Mouse (Mus musculus) forebrain, postnatal 0 days (tissue): Measurements from ENCODE around the gene Prss32. TPM values are rescaled to one million over a fixed set of nuclear protein-coding genes. Genes with fewer than 3 reads are reported as not detected.

Source experiments
- ATAC-seq: fragments of 200-750 bp; cut with Nextera tagmentation; 2 replicates; pipeline ENCODE4 v1.8.0; 2017; ENCODE audit warnings: mild to moderate bottlenecking, moderate library complexity
- DNase-seq: peaks from one replicate; pipeline ENCODE4 v3.0.0-alpha.2; 2015
- H3K27ac ChIP-seq: fragments of 300-500 bp; sonication (generic); 2 replicates; pipeline ENCODE4 v1.5.1; 2014; ENCODE audit warnings: low read depth, mild to moderate bottlenecking, antibody characterized with exemption, low read length, moderate library complexity, mixed read lengths
- H3K27me3 ChIP-seq: fragments of 300-500 bp; sonication (generic); 2 replicates; pipeline ENCODE4 v1.6.1; 2014; ENCODE audit warnings: mild to moderate bottlenecking, low read length, mixed read lengths; ENCODE audit not compliant: insufficient read depth
- H3K36me3 ChIP-seq: fragments of 300-500 bp; sonication (generic); 2 replicates; pipeline ENCODE4 v1.6.1; 2014; ENCODE audit warnings: mild to moderate bottlenecking, moderate library complexity; ENCODE audit not compliant: insufficient read depth
- H3K4me1 ChIP-seq: fragments of 300-500 bp; sonication (generic); 2 replicates; pipeline ENCODE4 v1.6.1; 2014; ENCODE audit warnings: antibody characterized with exemption; ENCODE audit not compliant: insufficient read depth
- H3K4me2 ChIP-seq: fragments of 300-500 bp; sonication (generic); 2 replicates; pipeline ENCODE4 v1.6.1; 2014; ENCODE audit warnings: low read depth, mild to moderate bottlenecking, moderate library complexity
- H3K4me3 ChIP-seq: fragments of 300-500 bp; sonication (generic); 2 replicates; pipeline ENCODE4 v1.5.1; 2014; ENCODE audit warnings: low read depth, low read length, mixed read lengths
- H3K9ac ChIP-seq: fragments of 300-500 bp; sonication (generic); 2 replicates; pipeline ENCODE4 v1.6.1; 2014; ENCODE audit warnings: mild to moderate bottlenecking
- H3K9me3 ChIP-seq: fragments of 300-500 bp; sonication (generic); 2 replicates; pipeline ENCODE4 v1.6.1; 2016; ENCODE audit warnings: low read length
- CTCF ChIP-seq: sonication (generic); IDR thresholded peaks from 2 replicates; pipeline ENCODE4 v1.5.1; 2016; ENCODE audit warnings: antibody characterized with exemption, control low read depth, low read depth
- WGBS: fragments of 180-500 bp; shearing (Covaris S2); extraction: QIAGEN DNeasy Blood & Tissue Kit; methylation state at CpG from one replicate; pipeline ENCODE4 v1.1.7; 2014; 5-methylcytosine and 5-hydroxymethylcytosine counted together
- polyA plus RNA-seq: library from polyadenylated mRNA; unstranded; fragments of >200 nt; fragmentation: Nextera tagmentation; extraction: Ambion mirVana; gene quantifications from 2 replicates; pipeline ENCODE4 v1.2.1, GENCODE M21; 2015
- total RNA-seq: library from RNA; depleted of rRNA; stranded (reverse); fragments of >200 nt; gene quantifications from 2 replicates; pipeline ENCODE4 v1.2.3, GENCODE M21; 2014

The Prss32 gene
- total and polyA plus RNA-seq, 2 experiments from 2014 or later = 0.30 to 0.57 TPM

DNA sequence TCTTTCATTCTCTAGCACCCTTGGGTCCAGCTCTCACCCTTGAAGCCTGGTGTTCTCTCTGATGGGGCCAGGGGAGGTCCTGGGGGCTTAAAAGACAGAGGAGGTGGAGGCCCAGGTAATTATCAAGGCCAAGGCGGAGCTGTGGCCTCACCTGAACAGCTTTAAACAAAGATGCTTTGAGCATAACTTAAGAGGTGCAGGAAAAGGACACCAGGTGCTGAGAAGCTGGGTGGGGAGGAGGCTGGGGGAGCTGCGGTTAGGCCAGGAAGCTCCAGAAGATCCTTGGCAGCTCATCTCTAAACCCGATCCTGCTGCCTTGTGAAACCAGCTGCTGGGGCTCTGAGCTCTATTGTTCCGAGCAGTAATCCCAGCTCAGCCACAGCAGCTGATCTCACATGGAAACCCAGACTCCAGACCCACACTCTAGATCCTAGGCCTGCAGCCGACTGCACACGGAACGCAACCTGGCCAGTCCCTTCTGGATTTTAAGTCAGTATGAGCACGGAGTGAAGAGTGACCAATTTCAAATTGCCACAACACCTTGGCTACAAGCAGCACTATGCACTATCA, 7.6 kb upstream of the Prss32 start, which contains the start of gene Prss33:
Gene Prss33, minus strand, starts transcription at position 51 of the 570 bp plus-strand sequence.
- DNase-seq (no peak), ATAC-seq (no peak)
- no peak within 1 kb of the TSS for H3K4me2 ChIP-seq
- H3K36me3 ChIP-seq = no peaks in the 10 kb centered on the region
- H3K4me1 ChIP-seq = no peaks in the 10 kb centered on the region
- WGBS = 50% methylated on average over 8 of the region's 8 CpGs
- no peak within 1 kb of the TSS for H3K4me3 ChIP-seq
- no peak within 1 kb of the TSS for H3K27ac ChIP-seq
- peaks cover 4% of the 10 kb centered on the region; the same call in 1 of the 2 replicates for H3K27me3 ChIP-seq
- no peaks in the 10 kb centered on the region for H3K9me3 ChIP-seq
- TF ChIP-seq CTCF = no peak
- no peak within 1 kb of the TSS for H3K9ac ChIP-seq

DNA sequence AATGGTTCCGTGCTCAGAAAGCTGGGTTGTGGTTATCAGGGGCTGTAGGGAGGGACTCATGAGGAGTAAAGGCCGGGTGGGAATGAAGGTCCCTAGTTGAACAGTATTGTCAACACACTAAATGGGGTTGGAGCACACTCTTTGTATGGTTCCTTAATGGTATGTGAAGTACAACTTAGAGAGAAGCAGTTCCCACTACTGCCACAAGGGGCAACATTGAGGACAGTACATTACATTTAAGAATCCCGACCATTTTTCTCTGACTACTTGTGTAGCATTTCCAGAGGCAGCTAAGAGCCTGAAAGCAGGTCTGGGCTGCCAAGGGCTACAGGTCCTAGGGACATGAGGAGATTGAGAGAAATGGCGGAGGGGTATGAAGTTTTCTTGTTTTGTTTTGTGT, 2.5 kb upstream of the Prss32 start:
- no peaks in the 10 kb centered on the region for H3K4me1 ChIP-seq
- H3K9me3 ChIP-seq = no peaks in the 10 kb centered on the region
- H3K9ac ChIP-seq = no peak overlapping the region
- ATAC-seq (peak; percentile 67; the same call in 1 of the 2 replicates), DNase-seq (peak; percentile 80)
- H3K4me3 ChIP-seq = no peak overlapping the region
- H3K36me3 ChIP-seq = no peaks in the 10 kb centered on the region
- TF ChIP-seq CTCF = peak; percentile 81
- no peak overlapping the region for H3K27ac ChIP-seq
- H3K4me2 ChIP-seq = no peak overlapping the region
- 26% methylated on average over 4 of the region's 4 CpGs for WGBS
- no peaks in the 10 kb centered on the region for H3K27me3 ChIP-seq

DNA sequence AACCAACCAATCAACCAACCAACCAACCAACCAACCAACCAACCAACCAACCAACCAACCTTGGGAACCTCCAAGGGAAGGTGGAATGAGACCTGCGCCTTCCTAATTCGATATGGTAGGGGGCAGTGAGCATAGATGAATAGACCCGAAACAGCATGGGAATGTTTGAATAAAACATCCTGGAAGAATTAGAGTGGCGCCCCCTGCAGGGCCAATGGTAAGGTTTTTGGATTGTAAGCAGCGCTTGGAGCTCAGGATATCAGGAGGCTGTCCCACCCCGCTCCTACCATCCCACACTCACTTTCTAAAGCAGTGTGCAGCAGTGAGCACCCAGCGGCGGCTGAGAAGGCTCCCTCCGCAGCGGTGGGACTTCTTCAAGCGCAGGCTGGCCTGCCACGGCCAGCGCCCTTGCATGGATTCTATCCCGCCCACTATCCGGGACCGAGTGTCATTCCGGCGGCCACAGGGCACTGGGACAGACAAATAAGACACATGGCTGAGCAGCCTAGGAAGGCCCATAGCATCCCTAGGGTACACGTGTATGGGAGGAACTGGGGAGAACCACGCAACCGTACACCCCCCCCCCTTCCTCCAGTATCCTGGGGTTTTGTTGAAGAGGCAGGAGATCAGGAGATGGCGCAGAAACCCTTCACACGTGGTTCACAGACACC, 379 bp upstream of the Prss32 start:
- H3K27ac ChIP-seq = no peak overlapping the region
- 47% methylated on average over 23 of the region's 23 CpGs for WGBS
- no peaks in the 10 kb centered on the region for H3K27me3 ChIP-seq
- H3K36me3 ChIP-seq = no peaks in the 10 kb centered on the region
- no peaks in the 10 kb centered on the region for H3K9me3 ChIP-seq
- H3K4me2 ChIP-seq = no peak overlapping the region
- ATAC-seq (no peak), DNase-seq (no peak)
- H3K4me1 ChIP-seq = no peaks in the 10 kb centered on the region
- no peak overlapping the region for H3K9ac ChIP-seq
- TF ChIP-seq CTCF = no peak; the same call in 1 of the 2 replicates
- H3K4me3 ChIP-seq = no peak overlapping the region

DNA sequence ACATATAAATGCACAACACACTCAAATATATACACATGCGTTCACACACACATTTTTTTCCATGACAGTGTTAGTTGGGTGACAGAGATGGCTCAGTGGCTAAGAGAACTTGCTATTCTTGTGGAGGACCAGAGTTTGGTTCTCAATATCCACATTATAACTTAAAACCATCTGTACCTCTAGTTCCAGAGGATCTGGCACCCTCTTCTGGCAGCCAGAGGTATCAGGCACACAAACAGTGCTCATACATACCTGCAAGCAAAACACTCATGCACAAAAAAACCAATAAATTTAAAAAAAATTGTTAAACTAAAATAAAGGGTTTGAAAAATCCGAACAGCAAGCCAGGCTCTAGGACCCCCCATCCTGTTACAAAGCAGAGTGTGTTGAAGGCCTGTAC, 6.4 kb downstream of the Prss32 start:
- 70% methylated on average over 2 of the region's 2 CpGs for WGBS
- H3K9me3 ChIP-seq = no peaks in the 10 kb centered on the region
- H3K27ac ChIP-seq = no peak overlapping the region
- no peak overlapping the region for H3K9ac ChIP-seq
- TF ChIP-seq CTCF = peak; percentile 32; the same call in 1 of the 2 replicates
- no peaks in the 10 kb centered on the region for H3K4me1 ChIP-seq
- H3K36me3 ChIP-seq = no peaks in the 10 kb centered on the region
- ATAC-seq (no peak), DNase-seq (no peak)
- H3K4me3 ChIP-seq = no peak overlapping the region
- H3K27me3 ChIP-seq = no peaks in the 10 kb centered on the region
- no peak overlapping the region for H3K4me2 ChIP-seq

DNA sequence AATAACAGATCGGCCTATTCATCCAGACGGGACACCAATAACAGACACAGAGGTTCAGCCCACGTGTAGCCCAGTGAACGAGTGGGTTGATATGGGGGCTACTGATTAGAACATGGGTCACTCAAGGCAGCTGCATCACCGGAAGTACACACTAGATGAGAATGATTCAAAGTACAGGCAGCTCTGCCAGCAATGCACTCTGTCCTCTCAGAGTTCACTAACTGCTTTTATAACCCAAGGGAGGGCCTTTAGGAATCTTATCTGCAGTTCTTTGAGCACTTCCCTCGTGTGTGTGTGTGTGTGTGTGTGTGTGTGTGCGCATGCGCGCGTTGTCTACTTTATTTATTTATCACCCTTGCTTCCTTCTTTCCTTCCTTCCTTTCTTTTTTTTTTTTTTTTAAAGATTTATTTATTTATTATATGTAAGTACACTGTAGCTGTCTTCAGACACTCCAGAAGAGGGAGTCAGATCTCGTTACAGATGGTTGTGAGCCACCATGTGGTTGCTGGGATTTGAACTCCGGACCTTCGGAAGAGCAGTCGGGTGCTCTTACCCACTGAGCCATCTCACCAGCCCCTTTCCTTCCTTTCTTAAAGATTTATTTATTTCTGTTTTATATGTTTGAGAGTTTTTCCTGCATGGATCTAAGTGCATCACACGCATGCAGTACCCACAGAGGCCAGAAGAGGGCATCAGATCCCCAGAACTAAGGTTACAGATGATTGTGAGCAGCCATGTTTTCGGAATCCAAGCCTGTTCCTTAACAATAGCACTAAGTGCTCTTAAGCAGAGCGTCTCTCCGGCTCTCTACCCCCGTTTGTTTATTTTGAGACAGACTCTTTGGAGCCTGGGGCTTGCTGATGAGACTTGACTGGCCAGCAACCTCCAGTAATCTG, 7.4 kb downstream of the Prss32 start:
- Histone ChIP-seq H3K27me3 (no peaks in the 10 kb centered on the region), H3K27ac (no peak overlapping the region), H3K4me1 (no peaks in the 10 kb centered on the region), H3K36me3 (no peaks in the 10 kb centered on the region), H3K9ac (no peak overlapping the region; the same call in 1 of the 2 replicates), H3K9me3 (no peaks in the 10 kb centered on the region), H3K4me2 (no peak overlapping the region), H3K4me3 (no peak overlapping the region)
- 57% methylated on average over 18 of the region's 19 CpGs for WGBS
- DNase-seq (peak; percentile 85), ATAC-seq (peak; percentile 87)
- TF ChIP-seq CTCF = peak; percentile 79

DNA sequence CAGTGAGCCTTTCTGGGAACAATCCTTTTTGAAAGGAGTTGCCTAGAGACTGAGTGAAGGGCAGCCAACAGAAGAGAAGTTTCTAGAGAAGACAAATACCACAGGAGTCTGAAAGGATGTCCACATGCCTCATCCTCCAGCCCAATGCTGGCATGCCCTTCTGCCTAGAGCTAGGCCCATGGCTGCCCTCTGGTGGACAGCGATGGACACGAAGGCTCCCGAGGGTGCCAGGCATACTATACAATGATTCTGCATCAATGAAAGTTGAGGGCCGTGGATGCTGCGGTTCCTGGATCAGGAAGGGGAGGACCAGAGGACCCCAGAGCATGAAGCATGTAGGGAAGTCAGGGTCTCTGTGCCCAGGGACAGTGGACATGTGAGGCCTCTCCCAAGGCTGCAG, 9.6 kb downstream of the Prss32 start:
- no peaks in the 10 kb centered on the region for H3K27me3 ChIP-seq
- 28% methylated on average over 5 of the region's 5 CpGs for WGBS
- ATAC-seq (no peak), DNase-seq (peak; percentile 32)
- no peak overlapping the region for H3K4me3 ChIP-seq
- peak; percentile 57 for TF ChIP-seq CTCF
- no peaks in the 10 kb centered on the region for H3K9me3 ChIP-seq
- no peak overlapping the region for H3K27ac ChIP-seq
- H3K4me1 ChIP-seq = no peaks in the 10 kb centered on the region
- H3K36me3 ChIP-seq = no peaks in the 10 kb centered on the region
- H3K4me2 ChIP-seq = no peak overlapping the region
- H3K9ac ChIP-seq = no peak overlapping the region
